In the genomic region with DNA sequence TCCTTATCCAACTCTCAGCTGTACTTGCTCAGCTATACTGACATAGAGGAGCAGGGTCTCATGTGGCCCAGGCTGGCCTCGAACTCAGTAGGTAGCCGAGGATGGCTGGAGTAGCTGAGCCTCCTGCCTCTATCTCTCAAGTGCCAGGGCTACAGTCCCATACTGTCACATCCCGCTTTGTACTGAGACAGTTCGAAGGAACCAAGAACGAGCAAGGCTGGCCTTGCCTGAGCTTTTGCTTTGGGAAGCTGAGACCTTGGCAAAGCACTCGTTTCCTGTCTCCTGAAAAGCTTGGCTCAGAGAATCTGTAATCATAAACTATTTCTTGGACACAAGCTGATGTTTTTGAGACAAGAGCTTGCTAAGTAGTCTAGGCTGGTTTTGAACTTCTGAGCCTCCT, we compare ENCODE assay signal across 19 mouse cellular contexts.
A peak's percentile ranks its signal among the peaks of the same experiment; 100 is the strongest.
DNase-seq lines count a peak whose midpoint lies in the region; ATAC-seq and TF ChIP-seq lines count a peak whose summit lies in the region.
"Had no signal": no experiment of that assay in that cellular context is flagged by ENCODE, and none has a peak within 500 bp of the region (broad histone marks: within the 10 kb centered on the region; RNA-seq: fewer than 3 reads in every experiment).

No protein-coding gene starts in this region.

- peak; percentile 4 for DNase-seq in heart, adult 18-20 months
- DNase-seq in heart, postnatal 25 days (ENCODE audit: low spot score): no peak
- peak; percentile 9 for DNase-seq in ovary, postnatal 36 days (ENCODE audit: low spot score)
- no peak for DNase-seq in ovary, postnatal 14 days (ENCODE audit: low spot score)
- DNase-seq in lung, embryonic 14.5 days: peak; percentile 64
- no peak for DNase-seq in urinary bladder, postnatal 10 days (ENCODE audit: low spot score)
- no peak for DNase-seq in forebrain, embryonic 10.5 days (ENCODE audit: extremely low spot score, low spot score)
- DNase-seq in urinary bladder, postnatal 4 days (ENCODE audit: low spot score in 2 of 2): no peak
- DNase-seq: gastrocnemius, postnatal 36 days; thymus, postnatal 4 days had no signal

- H3K27me3 ChIP-seq in lung, embryonic 14.5 days (ENCODE audit: insufficient read depth, low read length): no peaks in the 10 kb centered on the region
- no peaks in the 10 kb centered on the region for H3K27me3 ChIP-seq in forebrain, embryonic 10.5 days (ENCODE audit: poor library complexity, severe bottlenecking)
- H3K27me3 ChIP-seq: embryonic facial prominence, embryonic 15.5 days; forebrain, embryonic 12.5 days; heart, embryonic 13.5 days; limb, embryonic 15.5 days; midbrain, embryonic 12.5 days; neural tube, embryonic 15.5 days had no signal

- no peaks in the 10 kb centered on the region for H3K36me3 ChIP-seq in lung, embryonic 14.5 days (ENCODE audit: insufficient read depth)
- no peaks in the 10 kb centered on the region for H3K36me3 ChIP-seq in forebrain, embryonic 10.5 days (replicated peaks)
- H3K36me3 ChIP-seq: embryonic facial prominence, embryonic 15.5 days; forebrain, embryonic 12.5 days; heart, embryonic 13.5 days; limb, embryonic 15.5 days; midbrain, embryonic 12.5 days; neural tube, embryonic 15.5 days had no signal

- H3K9me3 ChIP-seq in lung, embryonic 14.5 days (ENCODE audit: low read depth, low read length): no peaks in the 10 kb centered on the region
- no peaks in the 10 kb centered on the region for H3K9me3 ChIP-seq in forebrain, embryonic 10.5 days
- H3K9me3 ChIP-seq: embryonic facial prominence, embryonic 15.5 days; forebrain, embryonic 12.5 days; heart, embryonic 13.5 days; limb, embryonic 15.5 days; midbrain, embryonic 12.5 days; neural tube, embryonic 15.5 days had no signal

- H3K4me3 ChIP-seq in lung, embryonic 14.5 days (ENCODE audit: low read depth, low read length): no peak overlapping the region
- H3K4me3 ChIP-seq in forebrain, embryonic 10.5 days: no peak overlapping the region
- H3K4me3 ChIP-seq: embryonic facial prominence, embryonic 15.5 days; forebrain, embryonic 12.5 days; heart, embryonic 13.5 days; limb, embryonic 15.5 days; midbrain, embryonic 12.5 days; neural tube, embryonic 15.5 days had no signal

- TF ChIP-seq CTCF in lung, embryonic 14.5 days (IDR thresholded peaks at IDR 0.05; ENCODE audit: low read depth): no peak

- intact Hi-C loops in heart, postnatal 25 days (cut with DNase I): no loop called here

- H3K9ac ChIP-seq in lung, embryonic 14.5 days: no peak overlapping the region
- H3K9ac ChIP-seq: embryonic facial prominence, embryonic 15.5 days; forebrain, embryonic 12.5 days; heart, embryonic 13.5 days; limb, embryonic 15.5 days; midbrain, embryonic 12.5 days; neural tube, embryonic 15.5 days had no signal

- no peak overlapping the region for H3K4me2 ChIP-seq in lung, embryonic 14.5 days
- H3K4me2 ChIP-seq: embryonic facial prominence, embryonic 15.5 days; forebrain, embryonic 12.5 days; heart, embryonic 13.5 days; limb, embryonic 15.5 days; midbrain, embryonic 12.5 days; neural tube, embryonic 15.5 days had no signal

- ATAC-seq in lung, embryonic 14.5 days (ENCODE audit: insufficient read depth): no peak; the same call in 1 of the 2 replicates
- ATAC-seq: inflammation-experienced regulatory T-cells, adult 6 months had no signal

- no peak overlapping the region; the same call in 1 of the 2 replicates for H3K27ac ChIP-seq in lung, embryonic 14.5 days (ENCODE audit: low read depth)
- H3K27ac ChIP-seq in forebrain, embryonic 10.5 days: no peak overlapping the region
- H3K27ac ChIP-seq: embryonic facial prominence, embryonic 15.5 days; forebrain, embryonic 12.5 days; heart, embryonic 13.5 days; limb, embryonic 15.5 days; macrophage; midbrain, embryonic 12.5 days; neural tube, embryonic 15.5 days; stomach, postnatal 0 days had no signal

- H3K4me1 ChIP-seq in lung, embryonic 14.5 days (ENCODE audit: insufficient read depth): no peaks in the 10 kb centered on the region
- no peaks in the 10 kb centered on the region for H3K4me1 ChIP-seq in forebrain, embryonic 10.5 days
- H3K4me1 ChIP-seq: embryonic facial prominence, embryonic 15.5 days; forebrain, embryonic 12.5 days; heart, embryonic 13.5 days; midbrain, embryonic 12.5 days had no signal

- WGBS in lung, embryonic 14.5 days: 61% methylated on average over 6 of the region's 6 CpGs
- WGBS in forebrain, embryonic 10.5 days: 91% methylated on average over 6 of the region's 6 CpGs

Comparison
In these comparisons a context has a peak if more than half of its experiments do, and no peak if none do; other contexts are left out.
1. DNase-seq: peak in heart, adult 18-20 months (2 of 2), ovary, postnatal 36 days (single experiment) and lung, embryonic 14.5 days (single experiment); none in heart, postnatal 25 days (single experiment), ovary, postnatal 14 days (single experiment), urinary bladder, postnatal 10 days (single experiment), forebrain, embryonic 10.5 days (single experiment) and urinary bladder, postnatal 4 days (0 of 2).